Mouse (Mus musculus): ENCODE data around the gene Tmem102.

Gene Tmem102

DNA sequence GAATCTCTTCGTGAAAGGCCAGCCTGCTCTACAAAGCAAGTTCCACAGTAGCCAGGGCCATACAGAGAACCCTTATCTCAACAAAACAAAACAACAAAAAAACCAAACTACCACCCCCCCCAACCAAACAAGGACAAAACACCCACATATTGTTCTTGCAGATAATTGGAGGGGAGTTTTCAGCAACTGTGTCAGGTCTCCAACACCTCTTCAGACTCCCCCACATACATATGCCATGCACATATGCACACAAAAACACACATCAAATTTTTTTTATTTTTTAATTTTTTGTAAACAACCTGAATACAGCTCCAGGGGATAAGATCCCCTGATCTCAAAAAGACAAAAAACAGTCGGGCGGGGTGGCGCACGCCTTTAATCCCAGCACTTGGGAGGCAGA, 51.2 kb downstream of the Tmem102 start:
- no peak for DNase-seq
